Mouse (Mus musculus) E14TG2a.4 (cell line): Measurements from ENCODE around the gene Retreg3.

ENCODE experiments used
- CTCF ChIP-seq: conservative IDR thresholded peaks from 2 replicates; pipeline ENCODE4 v1.5.1; 2014; ENCODE audit warnings: low read length
- POU5F1 ChIP-seq: IDR thresholded peaks from 2 replicates; pipeline ENCODE4 v1.6.1; 2014; ENCODE audit warnings: low read length, borderline replicate concordance

DNA sequence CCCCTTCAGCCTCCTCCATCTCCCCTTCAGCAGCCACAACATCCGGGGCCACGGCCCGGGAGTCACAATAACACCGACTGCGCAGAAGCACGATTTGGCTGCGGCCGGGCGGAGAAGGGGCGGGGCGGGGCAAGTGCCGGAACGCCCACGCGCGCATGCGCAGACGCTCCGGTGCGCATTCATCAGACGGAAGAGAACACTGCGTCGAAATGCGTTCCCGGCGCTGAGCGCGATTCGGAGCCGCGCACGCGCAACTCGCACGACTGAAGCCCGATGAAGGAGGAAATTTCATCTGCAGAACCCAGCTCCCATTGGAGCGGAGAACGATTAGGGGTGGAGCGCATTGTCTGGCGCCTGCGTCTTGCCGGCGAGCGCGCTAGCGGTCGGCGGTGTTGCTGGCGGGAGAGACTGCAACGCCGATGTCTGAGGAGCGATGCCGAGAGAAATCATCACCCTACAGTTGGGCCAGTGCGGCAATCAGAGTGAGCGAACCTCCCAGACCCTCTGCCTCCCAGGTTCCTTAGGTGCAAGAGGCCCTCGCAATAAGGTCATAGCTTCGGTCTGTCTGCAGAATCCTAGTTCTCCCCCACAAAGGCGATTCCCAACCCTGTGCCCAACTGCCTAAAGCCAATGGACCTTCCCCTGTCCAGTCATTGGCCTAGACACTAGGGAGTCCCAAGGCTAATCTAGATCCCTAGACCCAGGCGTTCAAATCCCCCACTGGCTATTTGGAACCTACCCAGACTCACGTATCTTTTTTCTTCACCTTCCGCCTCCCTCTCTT, at the start of gene Retreg3, which contains the start of gene Tubg1:
- TF ChIP-seq CTCF (no peak), POU5F1 (no peak)
